Mouse (Mus musculus): ENCODE results near the gene Pim1.

GRCm38 (mm10) chr17:29473466-29473865 is 17.1 kb upstream of the Pim1 start:
- TF ChIP-seq SIN3A (IDR thresholded peaks at IDR 0.05; ENCODE audit: low read length) (no peak), CTCF (conservative IDR thresholded peaks at IDR 0.05 in 1 of 2, IDR thresholded peaks at IDR 0.05 in 1 of 2; ENCODE audit: low read depth in 2 of 2, low read length in 2 of 2) (no peak), POLR2A (IDR thresholded peaks at IDR 0.05; ENCODE audit: low read depth, low read length) (no peak), ETS1 (conservative IDR thresholded peaks at IDR 0.05; ENCODE audit: low read depth, low read length) (no peak), MAFK (IDR thresholded peaks at IDR 0.05; ENCODE audit: insufficient replicate concordance, low read length) (no peak), KAT2A (IDR thresholded peaks at IDR 0.05; ENCODE audit: insufficient replicate concordance, low read length) (no peak), CHD1 (IDR thresholded peaks at IDR 0.05; ENCODE audit: low read depth, low read length) (no peak), ZC3H11A (IDR thresholded peaks at IDR 0.05; ENCODE audit: low read depth, low read length) (no peak), MEF2A (IDR thresholded peaks at IDR 0.05; ENCODE audit: borderline replicate concordance, low read depth, low read length) (no peak)

All from CH12.LX (cell line).